Mouse (Mus musculus) embryonic fibroblast, embryonic 13.5 days (primary cell): ENCODE measurements around the gene B4galt7.

Source experiments
- CTCF ChIP-seq: IDR thresholded peaks from 2 replicates; pipeline ENCODE4 v1.5.1; 2011; ENCODE audit warnings: mild to moderate bottlenecking, control low read depth, low read length, moderate library complexity, borderline replicate concordance; ENCODE audit not compliant: insufficient read depth
- POLR2A ChIP-seq: IDR thresholded peaks from 2 replicates; pipeline ENCODE4 v1.6.1; 2011; ENCODE audit warnings: low read depth, mild to moderate bottlenecking, control low read depth, low read length, moderate library complexity

DNA sequence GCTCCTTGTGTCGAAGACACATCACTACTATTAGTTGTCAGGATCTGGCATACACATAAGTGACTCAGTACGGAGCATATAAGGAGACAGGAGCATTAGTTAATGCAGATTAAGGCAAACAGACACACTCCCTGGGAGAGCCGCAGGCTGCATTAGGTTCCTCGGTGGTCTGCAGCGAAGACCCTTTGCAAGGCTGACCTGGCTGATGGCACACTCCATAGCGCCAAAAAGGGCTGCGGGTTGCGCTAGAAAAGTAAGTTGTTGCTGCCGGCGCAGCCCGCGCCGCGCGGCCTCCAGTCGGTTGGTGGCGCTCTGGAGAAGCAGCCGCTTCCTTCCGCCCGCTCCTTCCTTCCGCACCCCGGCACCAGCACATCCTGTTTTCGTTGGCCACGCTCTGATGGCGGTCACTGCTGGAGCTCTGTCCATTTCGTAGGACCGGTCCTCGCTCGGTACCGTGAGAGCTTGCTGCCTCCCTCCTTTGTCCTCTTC, 35.0 kb downstream of the B4galt7 start, which contains the start of gene Ddx46:
- TF ChIP-seq CTCF, result peak; percentile 68
- TF ChIP-seq POLR2A, result peak; percentile 89
